Mouse (Mus musculus) forebrain, embryonic 14.5 days (tissue): ENCODE data around the gene Dhrs7. TPM values are rescaled to one million over a fixed set of nuclear protein-coding genes. Genes with fewer than 3 reads are reported as not detected.
"Not testable (repeated sequence)": the region's sequence is repeated elsewhere in the genome, so short reads cannot be mapped to it uniquely, and the experiment has no call there.

ENCODE experiments used
- ATAC-seq: fragments of 200-750 bp; cut with Nextera tagmentation; 2 replicates; pipeline ENCODE4 v1.8.0; 2017; ENCODE audit warnings: mild to moderate bottlenecking, moderate library complexity
- DNase-seq: peaks from one replicate; pipeline ENCODE4 v3.0.0-alpha.2; 2015; ENCODE audit warnings: low spot score
- H3K27ac ChIP-seq: fragments of 300-500 bp; sonication (generic); 2 replicates; pipeline ENCODE4 v1.5.1; 2014; ENCODE audit warnings: low read depth, mild to moderate bottlenecking, control low read depth, low read length, moderate library complexity
- H3K27me3 ChIP-seq: fragments of 300-500 bp; sonication (generic); replicated peaks from 2 replicates; pipeline ENCODE4 v1.6.1; 2014; ENCODE audit warnings: low read length, control low read depth, mixed read lengths; ENCODE audit not compliant: control insufficient read depth, insufficient read depth
- H3K36me3 ChIP-seq: fragments of 300-500 bp; sonication (generic); 2 replicates; pipeline ENCODE4 v1.6.1; 2014; ENCODE audit warnings: low read length, control low read depth; ENCODE audit not compliant: control insufficient read depth, insufficient read depth
- H3K4me1 ChIP-seq: fragments of 300-500 bp; sonication (generic); 2 replicates; pipeline ENCODE4 v1.6.1; 2014; ENCODE audit warnings: antibody characterized with exemption, low read length, control low read depth; ENCODE audit not compliant: control insufficient read depth, insufficient read depth
- H3K4me2 ChIP-seq: fragments of 300-500 bp; sonication (generic); 2 replicates; pipeline ENCODE4 v1.6.1; 2014; ENCODE audit warnings: mild to moderate bottlenecking, control low read depth, low read length
- H3K4me3 ChIP-seq: fragments of 300-500 bp; sonication (generic); 2 replicates; pipeline ENCODE4 v1.5.1; 2014; ENCODE audit warnings: low read depth, low read length, control low read depth
- H3K9ac ChIP-seq: fragments of 300-500 bp; sonication (generic); 2 replicates; pipeline ENCODE4 v1.6.1; 2014; ENCODE audit warnings: mild to moderate bottlenecking, low read length, control low read depth, moderate library complexity
- H3K9me3 ChIP-seq: fragments of 300-500 bp; sonication (generic); replicated peaks from 2 replicates; pipeline ENCODE4 v1.6.1; 2016; ENCODE audit warnings: low read length, control low read depth, mixed read lengths; ENCODE audit not compliant: control insufficient read depth
- WGBS: fragments of 180-500 bp; shearing (Covaris S2); extraction: QIAGEN DNeasy Blood & Tissue Kit; methylation state at CpG from one replicate; pipeline ENCODE4 v1.1.7; 2014; 5-methylcytosine and 5-hydroxymethylcytosine counted together
- polyA plus RNA-seq: library from polyadenylated mRNA; unstranded; fragments of >200 nt; fragmentation: Nextera tagmentation; extraction: Ambion mirVana; gene quantifications from 2 replicates; pipeline ENCODE4 v1.2.1, GENCODE M21; 2014

Dhrs7 gene
- polyA plus RNA-seq, 1 experiment from 2014 or later: 10.2 TPM

- 75% methylated on average over 4 of the region's 4 CpGs for WGBS
- H3K4me3 ChIP-seq, H3K9ac ChIP-seq, H3K9me3 ChIP-seq, DNase-seq, H3K4me1 ChIP-seq, H3K27me3 ChIP-seq, H3K27ac ChIP-seq, H3K4me2 ChIP-seq, H3K36me3 ChIP-seq, ATAC-seq: not testable (repeated sequence)
These were observed 21.9 kb upstream of the Dhrs7 start for GRCm38 (mm10) chr12:72686566-72686965.

GRCm38 (mm10) chr12:72683612-72684011 lies 18.9 kb upstream of the Dhrs7 start:
- Histone ChIP-seq H3K27me3 (no peaks in the 10 kb centered on the region), H3K9me3 (no peaks in the 10 kb centered on the region), H3K4me3 (no peak overlapping the region), H3K4me1 (no peaks in the 10 kb centered on the region), H3K36me3 (no peaks in the 10 kb centered on the region), H3K27ac (no peak overlapping the region), H3K4me2 (no peak overlapping the region), H3K9ac (no peak overlapping the region)
- no peak for ATAC-seq
- no peak for DNase-seq
- WGBS: 100% methylated on average over 3 of the region's 3 CpGs

- 60% methylated on average over 8 of the region's 8 CpGs for WGBS
- no peak for DNase-seq
These were observed 18.0 kb upstream of the Dhrs7 start for GRCm38 (mm10) chr12:72682511-72683282.

GRCm38 (mm10) chr12:72681919-72682318 lies 17.2 kb upstream of the Dhrs7 start:
- no peak overlapping the region for H3K4me2 ChIP-seq
- no peak overlapping the region for H3K9ac ChIP-seq
- ATAC-seq (no peak), DNase-seq (no peak)
- no peaks in the 10 kb centered on the region for H3K4me1 ChIP-seq
- WGBS: 95% methylated on average over 1 of the region's 1 CpGs
- no peaks in the 10 kb centered on the region for H3K36me3 ChIP-seq
- no peak overlapping the region for H3K4me3 ChIP-seq
- H3K27ac ChIP-seq: no peak overlapping the region
- H3K9me3 ChIP-seq: no peaks in the 10 kb centered on the region
- no peaks in the 10 kb centered on the region for H3K27me3 ChIP-seq

More at GRCm38 (mm10) chr12:72682511-72683282, 18.0 kb upstream of the Dhrs7 start:
- H3K4me3 ChIP-seq: no peak overlapping the region
- no peaks in the 10 kb centered on the region for H3K27me3 ChIP-seq
- no peaks in the 10 kb centered on the region for H3K4me1 ChIP-seq
- no peak overlapping the region for H3K4me2 ChIP-seq
- H3K9ac ChIP-seq: no peak overlapping the region
- no peak for ATAC-seq
- no peaks in the 10 kb centered on the region for H3K9me3 ChIP-seq
- no peak overlapping the region for H3K27ac ChIP-seq
- no peaks in the 10 kb centered on the region for H3K36me3 ChIP-seq

- H3K4me3 ChIP-seq: no peak overlapping the region
- H3K4me2 ChIP-seq: no peak overlapping the region
- H3K4me1 ChIP-seq: no peaks in the 10 kb centered on the region
- no peak overlapping the region for H3K27ac ChIP-seq
- no peaks in the 10 kb centered on the region for H3K36me3 ChIP-seq
- DNase-seq (no peak), ATAC-seq (no peak)
- WGBS: 82% methylated on average over 3 of the region's 3 CpGs
- H3K27me3 ChIP-seq: no peaks in the 10 kb centered on the region
- H3K9me3 ChIP-seq: no peaks in the 10 kb centered on the region
- no peak overlapping the region for H3K9ac ChIP-seq
These were observed 14.9 kb upstream of the Dhrs7 start for GRCm38 (mm10) chr12:72679635-72680034.

GRCm38 (mm10) chr12:72674820-72675219 lies 10.1 kb upstream of the Dhrs7 start:
- DNase-seq: no peak

GRCm38 (mm10) chr12:72674079-72674797 lies 9.5 kb upstream of the Dhrs7 start:
- H3K36me3 ChIP-seq: no peaks in the 10 kb centered on the region
- WGBS: 81% methylated on average over 7 of the region's 7 CpGs
- no peak for ATAC-seq
- H3K27ac ChIP-seq: no peak overlapping the region
- no peak for DNase-seq
- H3K9ac ChIP-seq: no peak overlapping the region
- no peak overlapping the region for H3K4me2 ChIP-seq
- no peak overlapping the region for H3K4me3 ChIP-seq
- H3K4me1 ChIP-seq: no peaks in the 10 kb centered on the region
- H3K9me3 ChIP-seq: no peaks in the 10 kb centered on the region
- no peaks in the 10 kb centered on the region for H3K27me3 ChIP-seq

More at GRCm38 (mm10) chr12:72674820-72675219, 10.1 kb upstream of the Dhrs7 start:
- ATAC-seq: no peak
- Histone ChIP-seq H3K27ac (no peak overlapping the region), H3K4me1 (no peaks in the 10 kb centered on the region), H3K36me3 (no peaks in the 10 kb centered on the region), H3K27me3 (no peaks in the 10 kb centered on the region), H3K9ac (no peak overlapping the region), H3K4me2 (no peak overlapping the region), H3K9me3 (no peaks in the 10 kb centered on the region), H3K4me3 (no peak overlapping the region)
- WGBS: 43% methylated on average over 2 of the region's 2 CpGs

- Histone ChIP-seq H3K4me3 (no peak overlapping the region), H3K27me3 (no peaks in the 10 kb centered on the region), H3K4me2 (no peak overlapping the region), H3K9me3 (no peaks in the 10 kb centered on the region), H3K36me3 (no peaks in the 10 kb centered on the region), H3K9ac (no peak overlapping the region), H3K4me1 (no peaks in the 10 kb centered on the region), H3K27ac (no peak overlapping the region)
- WGBS: 93% methylated on average over 6 of the region's 6 CpGs
- ATAC-seq: no peak
- DNase-seq: no peak
These were observed 6.9 kb upstream of the Dhrs7 start for GRCm38 (mm10) chr12:72671516-72672135.

- WGBS: 94% methylated on average over 8 of the region's 8 CpGs
- ATAC-seq (no peak), DNase-seq (no peak)
- H3K27me3 ChIP-seq: no peaks in the 10 kb centered on the region
- no peaks in the 10 kb centered on the region for H3K4me1 ChIP-seq
- no peak overlapping the region for H3K27ac ChIP-seq
- no peak overlapping the region for H3K4me3 ChIP-seq
- H3K36me3 ChIP-seq: no peaks in the 10 kb centered on the region
- H3K9ac ChIP-seq: no peak overlapping the region
- no peak overlapping the region for H3K4me2 ChIP-seq
- no peaks in the 10 kb centered on the region for H3K9me3 ChIP-seq
These were observed 6.2 kb upstream of the Dhrs7 start for GRCm38 (mm10) chr12:72670921-72671320.
